Mouse (Mus musculus) G1E (cell line): Measurements from ENCODE around the gene Cdkn2aipnl.

Source experiments
- CTCF ChIP-seq: IDR thresholded peaks from 2 replicates; pipeline ENCODE4 v1.5.1; 2012; ENCODE audit warnings: low read depth, low read length, inconsistent platforms, mixed read lengths
- GATA1 ChIP-seq: IDR thresholded peaks from 2 replicates; pipeline ENCODE4 v1.6.1; 2012; ENCODE audit warnings: borderline replicate concordance, low read length, inconsistent platforms, mixed read lengths
- GATA2 ChIP-seq: IDR thresholded peaks from 2 replicates; pipeline ENCODE4 v1.6.1; 2012; ENCODE audit warnings: low read depth, low read length, inconsistent platforms, borderline replicate concordance
- POLR2AphosphoS5 ChIP-seq: IDR thresholded peaks from 2 replicates; pipeline ENCODE4 v1.6.1; 2012; ENCODE audit warnings: low read depth, low read length, inconsistent platforms; ENCODE audit not compliant: insufficient replicate concordance
- TAL1 ChIP-seq: conservative IDR thresholded peaks from 2 replicates; pipeline ENCODE4 v1.6.1; 2012; ENCODE audit warnings: low read depth, low read length, inconsistent platforms, mixed read lengths

DNA sequence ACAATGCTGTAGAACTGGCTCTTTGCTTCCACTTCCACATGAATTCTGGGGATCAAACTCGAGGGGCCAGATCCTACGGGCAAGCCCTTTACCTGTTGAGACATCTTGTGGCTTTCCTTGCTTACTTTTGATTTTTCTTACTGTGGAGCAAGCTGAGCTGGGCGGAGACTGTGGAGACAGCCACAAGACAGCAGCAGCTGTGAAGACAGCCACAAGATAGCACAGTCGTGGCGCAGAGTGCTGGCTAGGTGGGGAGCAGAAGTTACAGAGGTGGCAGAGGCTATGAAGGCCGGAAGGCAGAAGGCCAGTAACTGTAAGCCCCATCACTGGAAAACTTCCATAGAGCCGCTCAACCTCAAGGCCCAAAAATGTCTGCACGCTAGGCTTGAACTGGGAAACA, 5.7 kb upstream of the Cdkn2aipnl start:
- TF ChIP-seq CTCF (no peak), POLR2AphosphoS5 (no peak), GATA1 (no peak), TAL1 (no peak), GATA2 (no peak)
